Mouse (Mus musculus): ENCODE measurements around the gene Spi1. TPM values are rescaled to one million over a fixed set of nuclear protein-coding genes. Genes with fewer than 3 reads are reported as not detected.

Gene Spi1
- polyA plus RNA-seq, 1 experiment = 17.7 TPM

Other genes with a start within 250 kb of the Spi1 start
- gene Mtch2, start 235.2 kb upstream of the Spi1 start, polyA plus RNA-seq (2012; rRNA removed) = 135 and 146 TPM in 2 replicates
- 4.9 and 7.2 TPM in 2 replicates for gene C1qtnf4, start 196.5 kb upstream of the Spi1 start, polyA plus RNA-seq (2012; rRNA removed)
- 15.5 and 17.9 TPM in 2 replicates for gene Kbtbd4, start 177.7 kb upstream of the Spi1 start, polyA plus RNA-seq (2012; rRNA removed)
- gene Ndufs3, start 177.6 kb upstream of the Spi1 start, polyA plus RNA-seq (2012; rRNA removed) = 153 and 162 TPM in 2 replicates
- 90.1 and 90.7 TPM in 2 replicates for gene Celf1, start 142.0 kb upstream of the Spi1 start, polyA plus RNA-seq (2012; rRNA removed)
- 0.56 and 0.81 TPM in 2 replicates for gene Rapsn, start 46.8 kb upstream of the Spi1 start, polyA plus RNA-seq (2012; rRNA removed)
- 166 and 178 TPM in 2 replicates for gene Psmc3, start 28.4 kb upstream of the Spi1 start, polyA plus RNA-seq (2012; rRNA removed)
- 63.7 and 87.4 TPM in 2 replicates for gene Slc39a13, start 12.0 kb upstream of the Spi1 start, polyA plus RNA-seq (2012; rRNA removed)
- gene Mybpc3, start 35.8 kb downstream of the Spi1 start, polyA plus RNA-seq (2012; rRNA removed) = 0.04 TPM in 2 replicates
- gene Madd, start 101.4 kb downstream of the Spi1 start, polyA plus RNA-seq (2012; rRNA removed) = 19.7 and 20.7 TPM in 2 replicates
- gene Nr1h3, start 120.4 kb downstream of the Spi1 start, polyA plus RNA-seq (2012; rRNA removed) = 18.6 and 20.8 TPM in 2 replicates
- 18.8 and 24.2 TPM in 2 replicates for gene Acp2, start 120.5 kb downstream of the Spi1 start, polyA plus RNA-seq (2012; rRNA removed)
- gene Ddb2, start 154.6 kb downstream of the Spi1 start, polyA plus RNA-seq (2012; rRNA removed) = 28.5 and 43.1 TPM in 2 replicates
- 43.3 and 46.7 TPM in 2 replicates for gene Pacsin3, start 173.6 kb downstream of the Spi1 start, polyA plus RNA-seq (2012; rRNA removed)
- gene Arfgap2, start 182.6 kb downstream of the Spi1 start, polyA plus RNA-seq (2012; rRNA removed) = 30.7 and 41.6 TPM in 2 replicates

All from urinary bladder, adult 2 months (tissue).